Mouse (Mus musculus): Measurements from ENCODE around the gene Znrd1. TPM values are rescaled to one million over a fixed set of nuclear protein-coding genes. Genes with fewer than 3 reads are reported as not detected.

Znrd1 gene
- 37.8 and 55.0 TPM in 2 replicates for polyA plus RNA-seq (2011; ENCODE audit: insufficient read length, low read depth, missing spikeins)

DNA sequence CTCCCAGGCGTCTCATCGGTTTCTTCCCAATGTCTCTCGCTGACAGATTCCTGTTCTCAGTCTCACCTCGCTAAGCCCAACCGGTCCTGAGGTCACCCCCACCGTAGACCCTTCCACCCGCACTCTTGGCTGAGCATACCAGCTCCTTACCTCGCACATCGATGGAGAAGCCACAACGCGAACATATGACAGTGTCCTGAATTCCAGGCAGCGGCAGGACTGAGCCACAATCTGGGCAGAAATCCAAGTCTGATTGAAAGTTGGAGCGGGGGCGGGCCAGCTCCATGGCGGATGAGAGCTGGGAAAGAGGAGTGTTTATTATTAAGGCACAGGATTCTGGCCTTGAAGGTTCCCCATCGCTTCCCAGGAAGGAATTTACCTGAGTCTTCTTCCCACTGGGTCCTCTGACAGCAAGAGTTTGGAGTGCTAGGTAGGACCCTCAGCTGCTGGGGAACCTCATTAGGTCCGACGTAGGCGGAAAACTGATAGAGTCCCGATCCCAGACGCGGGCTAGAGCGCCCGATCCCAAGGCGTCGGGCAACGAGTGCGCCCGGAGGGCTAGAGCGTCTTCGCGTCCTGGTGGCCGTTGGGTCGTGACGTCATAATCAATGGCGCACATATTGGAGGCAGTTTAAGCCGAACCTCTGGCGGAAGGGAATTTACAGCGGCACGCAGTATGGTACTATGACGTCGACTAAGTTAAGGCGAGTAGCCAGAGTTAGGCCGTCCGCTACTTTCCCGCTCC is at the start of gene Znrd1, which contains the start of gene Znrd1as:
Gene Znrd1 (minus strand): TSS at position 561 of the 745 bp plus-strand sequence.
Gene Znrd1as (plus strand): TSS at position 594 of the 745 bp plus-strand sequence.
- TF ChIP-seq POLR2A (IDR thresholded peaks at IDR 0.05; ENCODE audit: low read depth, low read length): peak; percentile 75
- no peak for TF ChIP-seq CTCF (IDR thresholded peaks at IDR 0.05; ENCODE audit: borderline replicate concordance, insufficient read depth, low read length)
- H3K4me3 ChIP-seq (ENCODE audit: insufficient read depth, low read length): peak within 1 kb of the TSS; percentile 60
- H3K4me1 ChIP-seq (ENCODE audit: control insufficient read depth, insufficient read depth, low read length): 0 out of 2 replicates have a peak, but pooled peaks cover 3% of the 10 kb centered on the region
- H3K27ac ChIP-seq (ENCODE audit: insufficient read depth, low read length): peak within 1 kb of the TSS; percentile 61

DNA sequence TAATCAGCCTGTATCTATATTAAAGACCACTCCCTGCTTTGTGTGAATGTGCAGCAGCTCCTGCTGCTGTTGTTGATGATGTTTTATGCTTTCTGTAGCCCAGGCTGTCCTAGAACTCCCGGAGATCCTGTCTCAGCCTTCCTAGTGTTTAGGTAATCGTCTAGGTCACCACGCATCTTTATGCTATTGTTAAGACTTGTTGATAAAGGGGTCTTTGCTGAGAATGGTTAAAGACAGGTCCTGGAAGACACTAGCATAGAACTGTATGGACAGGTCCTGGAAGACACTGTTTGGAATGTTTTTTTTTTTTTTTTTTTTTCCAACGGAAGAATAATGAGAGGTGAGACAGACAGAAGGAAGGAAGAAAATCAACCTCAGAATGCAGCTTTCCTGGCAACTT is 45.0 kb upstream of the Znrd1 start:
- Histone ChIP-seq H3K4me3 (ENCODE audit: insufficient read depth, low read length) (peak overlapping the region; percentile 66), H3K4me1 (ENCODE audit: control insufficient read depth, insufficient read depth, low read length) (peaks cover 2% of the 10 kb centered on the region; the same call in 1 of the 2 replicates), H3K27ac (ENCODE audit: insufficient read depth, low read length) (no peak overlapping the region)
- TF ChIP-seq CTCF (IDR thresholded peaks at IDR 0.05; ENCODE audit: borderline replicate concordance, insufficient read depth, low read length): no peak
- no peak for TF ChIP-seq POLR2A (IDR thresholded peaks at IDR 0.05; ENCODE audit: low read depth, low read length)

DNA sequence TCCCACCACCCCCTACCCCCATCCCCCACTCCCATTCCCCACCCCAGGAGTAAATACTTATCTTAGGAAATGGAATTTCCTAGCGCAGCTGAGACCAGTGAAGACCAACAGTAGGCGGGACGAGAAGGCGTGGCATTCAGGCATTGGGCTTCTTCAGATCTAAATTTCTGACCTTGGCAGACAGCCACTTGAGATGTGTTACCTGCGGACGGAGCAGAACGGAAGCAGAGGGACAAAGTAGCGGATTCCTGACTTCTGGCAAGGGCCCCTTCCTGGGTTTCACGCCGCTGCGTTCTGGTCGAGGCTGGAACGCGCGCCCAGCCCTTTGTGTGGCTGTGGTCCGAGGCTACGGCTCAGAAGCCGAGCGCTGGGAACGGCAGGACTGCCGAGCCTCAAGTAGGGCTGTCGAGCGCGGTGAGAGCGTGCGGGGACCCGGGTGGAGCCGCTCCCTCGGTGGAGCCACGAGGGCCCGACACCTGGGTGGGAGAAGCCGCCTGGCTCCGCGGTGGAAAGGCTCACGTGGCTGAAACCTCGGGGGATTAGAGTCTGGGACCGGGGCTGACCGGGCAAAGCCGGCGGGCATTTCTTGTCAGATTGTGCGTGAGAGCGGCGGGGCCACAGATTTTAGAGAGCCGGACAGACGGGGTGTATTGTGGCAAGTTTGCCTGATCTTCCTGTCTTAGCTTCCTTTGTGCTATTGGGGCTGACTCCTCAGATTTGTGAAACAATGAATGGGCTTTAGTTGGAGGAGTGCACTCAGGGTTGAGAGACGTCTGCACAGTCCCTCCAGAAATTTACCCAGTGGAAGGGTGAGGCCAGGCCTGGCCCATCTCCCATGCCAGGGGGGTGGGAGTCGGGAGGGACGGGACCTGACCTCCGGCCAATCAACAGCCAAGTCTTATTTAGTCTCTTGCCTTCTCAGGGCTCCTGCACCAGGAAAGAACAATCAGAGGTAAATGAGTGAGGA is 44.3 kb upstream of the Znrd1 start:
- peak overlapping the region; percentile 66 for H3K4me3 ChIP-seq (ENCODE audit: insufficient read depth, low read length)
- TF ChIP-seq CTCF (IDR thresholded peaks at IDR 0.05; ENCODE audit: borderline replicate concordance, insufficient read depth, low read length): no peak
- TF ChIP-seq POLR2A (IDR thresholded peaks at IDR 0.05; ENCODE audit: low read depth, low read length): peak; percentile 81
- H3K4me1 ChIP-seq (ENCODE audit: control insufficient read depth, insufficient read depth, low read length): peaks cover 2% of the 10 kb centered on the region; the same call in 1 of the 2 replicates
- H3K27ac ChIP-seq (ENCODE audit: insufficient read depth, low read length): peak overlapping the region; percentile 56

DNA sequence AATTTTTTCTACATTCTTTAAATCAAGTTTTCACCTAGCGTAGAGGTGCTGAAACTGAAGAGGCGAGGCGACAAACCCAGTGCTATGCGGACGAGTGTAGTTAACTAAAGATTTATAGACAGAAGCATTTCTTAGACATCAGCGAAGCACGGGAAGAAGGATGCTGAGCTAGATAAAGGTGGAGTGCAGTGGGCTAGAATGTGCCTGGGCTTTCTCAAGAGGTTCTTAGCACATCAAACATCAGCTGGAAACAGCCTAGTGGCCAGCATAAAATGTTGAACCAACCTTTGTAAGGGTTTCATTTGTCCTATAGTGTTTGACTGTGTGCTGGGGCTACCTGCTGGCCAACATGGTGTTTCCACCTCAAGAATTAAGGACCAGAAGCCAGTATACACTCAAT is 42.5 kb upstream of the Znrd1 start, which contains the start of gene Zfp57:
Gene Zfp57 (plus strand): TSS at position 301 of the 400 bp plus-strand sequence.
- Histone ChIP-seq H3K27ac (ENCODE audit: insufficient read depth, low read length) (0 out of 2 replicates have a peak within 1 kb of the TSS, but pooled peaks have one; percentile 10), H3K4me1 (ENCODE audit: control insufficient read depth, insufficient read depth, low read length) (peaks cover 5% of the 10 kb centered on the region; the same call in 1 of the 2 replicates), H3K4me3 (ENCODE audit: insufficient read depth, low read length) (no peak within 1 kb of the TSS)
- TF ChIP-seq POLR2A (IDR thresholded peaks at IDR 0.05; ENCODE audit: low read depth, low read length) (no peak), CTCF (IDR thresholded peaks at IDR 0.05; ENCODE audit: borderline replicate concordance, insufficient read depth, low read length) (no peak)

DNA sequence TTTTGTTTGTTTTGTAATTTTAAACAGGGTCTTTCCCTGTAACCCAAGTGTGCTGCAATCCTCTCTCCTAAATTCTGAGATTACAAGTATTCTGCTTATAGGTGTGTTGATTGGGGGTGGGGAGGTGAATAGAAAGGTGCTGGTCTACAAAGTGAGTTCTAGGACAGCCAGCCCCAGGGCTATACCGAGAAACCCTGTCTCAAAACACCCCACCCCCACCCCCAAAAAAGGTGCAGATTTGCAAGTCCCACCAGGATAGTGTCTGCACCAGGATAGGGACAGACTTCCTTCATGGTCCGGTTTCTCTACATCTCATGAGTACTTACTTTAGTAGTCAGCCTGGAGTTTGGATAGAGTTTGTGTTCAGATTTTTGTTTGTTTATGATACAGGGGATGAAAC is 40.1 kb upstream of the Znrd1 start:
- Histone ChIP-seq H3K4me1 (ENCODE audit: control insufficient read depth, insufficient read depth, low read length) (peaks cover 3% of the 10 kb centered on the region; the same call in 1 of the 2 replicates), H3K27ac (ENCODE audit: insufficient read depth, low read length) (no peak overlapping the region), H3K4me3 (ENCODE audit: insufficient read depth, low read length) (no peak overlapping the region)
- TF ChIP-seq CTCF (IDR thresholded peaks at IDR 0.05; ENCODE audit: borderline replicate concordance, insufficient read depth, low read length): no peak
- TF ChIP-seq POLR2A (IDR thresholded peaks at IDR 0.05; ENCODE audit: low read depth, low read length): no peak

DNA sequence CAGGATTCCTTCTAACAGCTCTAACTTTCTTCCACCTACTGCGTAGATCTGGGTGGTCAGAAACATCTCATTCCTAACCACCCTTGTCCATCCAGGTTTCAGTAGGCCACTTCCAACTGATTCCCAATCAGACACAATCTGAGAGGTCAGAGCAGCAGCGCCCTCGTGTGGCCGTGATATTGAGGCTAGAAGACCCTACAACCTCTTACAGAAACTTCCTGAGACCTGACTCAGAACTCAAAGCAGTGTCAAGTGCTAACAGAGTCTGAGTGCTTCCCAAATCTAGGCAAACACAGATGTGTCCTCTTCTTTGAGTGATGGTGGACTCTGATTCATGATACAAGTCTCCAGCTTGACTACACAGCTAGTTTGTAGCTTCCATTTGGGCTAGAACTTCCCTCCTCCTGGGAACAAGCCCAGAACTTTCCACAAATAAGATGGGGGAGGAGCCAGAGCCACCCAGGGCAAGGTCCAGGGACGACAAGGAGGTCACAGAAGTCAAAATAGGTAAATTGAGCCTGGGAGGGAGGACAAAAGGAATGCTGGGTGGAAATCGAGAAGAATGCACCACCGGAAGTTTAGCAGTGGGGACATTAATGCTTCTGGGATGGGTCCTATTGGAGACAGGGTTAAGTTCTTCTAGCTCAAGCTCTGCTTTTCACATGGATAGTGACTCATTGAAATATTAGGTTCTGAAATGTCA is 38.8 kb upstream of the Znrd1 start:
- TF ChIP-seq POLR2A (IDR thresholded peaks at IDR 0.05; ENCODE audit: low read depth, low read length) (no peak), CTCF (IDR thresholded peaks at IDR 0.05; ENCODE audit: borderline replicate concordance, insufficient read depth, low read length) (peak; percentile 79; the same call in 1 of the 2 replicates)
- no peak overlapping the region for H3K4me3 ChIP-seq (ENCODE audit: insufficient read depth, low read length)

DNA sequence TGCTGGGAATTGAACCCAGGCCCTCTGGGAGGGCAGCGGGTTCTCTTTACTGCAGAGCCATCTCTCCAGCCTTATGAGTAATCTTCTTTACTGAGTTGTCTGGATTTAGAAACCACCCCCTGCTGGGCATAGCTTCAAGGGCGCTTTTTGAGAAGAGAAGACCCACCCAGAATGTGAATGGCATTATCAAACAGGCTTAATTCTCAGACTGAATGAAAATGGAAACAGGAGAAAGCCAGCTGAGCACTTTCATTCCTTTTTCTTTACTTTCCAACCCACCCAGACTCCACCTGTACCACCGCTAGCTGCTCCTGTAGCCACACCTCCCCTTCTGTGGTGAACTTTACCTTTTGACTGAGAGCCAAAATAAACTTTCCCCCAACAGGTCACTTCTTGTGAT is 37.1 kb upstream of the Znrd1 start:
- Histone ChIP-seq H3K4me3 (ENCODE audit: insufficient read depth, low read length) (no peak overlapping the region), H3K4me1 (ENCODE audit: control insufficient read depth, insufficient read depth, low read length) (peaks cover 3% of the 10 kb centered on the region; the same call in 1 of the 2 replicates), H3K27ac (ENCODE audit: insufficient read depth, low read length) (no peak overlapping the region)
- no peak for TF ChIP-seq CTCF (IDR thresholded peaks at IDR 0.05; ENCODE audit: borderline replicate concordance, insufficient read depth, low read length)

More for the DNA sequence above, 38.8 kb upstream of the Znrd1 start:
- H3K27ac ChIP-seq (ENCODE audit: insufficient read depth, low read length): no peak overlapping the region
- peaks cover 3% of the 10 kb centered on the region; the same call in 1 of the 2 replicates for H3K4me1 ChIP-seq (ENCODE audit: control insufficient read depth, insufficient read depth, low read length)

DNA sequence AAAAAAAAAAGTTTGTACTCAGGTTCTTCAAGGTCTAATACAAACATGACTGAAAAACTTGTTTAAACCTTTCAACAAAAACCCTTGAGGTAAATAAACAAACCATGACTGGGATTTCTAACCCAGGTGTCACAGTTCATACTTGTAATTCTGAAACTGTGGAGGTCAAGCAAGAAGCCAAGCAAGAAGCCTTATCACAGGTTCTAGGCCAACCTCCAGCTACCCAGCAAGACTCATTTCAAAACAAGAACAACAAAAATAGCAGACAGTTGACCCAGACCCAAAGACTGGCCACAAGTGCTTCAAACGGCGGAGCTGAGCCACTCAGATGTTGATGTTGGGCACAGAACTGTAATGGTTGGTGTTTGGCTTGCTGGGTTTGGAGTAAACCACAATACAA is 36.2 kb upstream of the Znrd1 start:
- no peak overlapping the region for H3K4me3 ChIP-seq (ENCODE audit: insufficient read depth, low read length)
- H3K4me1 ChIP-seq (ENCODE audit: control insufficient read depth, insufficient read depth, low read length): peaks cover 3% of the 10 kb centered on the region; the same call in 1 of the 2 replicates
- TF ChIP-seq CTCF (IDR thresholded peaks at IDR 0.05; ENCODE audit: borderline replicate concordance, insufficient read depth, low read length) (no peak), POLR2A (IDR thresholded peaks at IDR 0.05; ENCODE audit: low read depth, low read length) (no peak)
- no peak overlapping the region for H3K27ac ChIP-seq (ENCODE audit: insufficient read depth, low read length)

Data from embryonic fibroblast, embryonic 13.5 days (primary cell).